Mouse (Mus musculus): Measurements from ENCODE around the gene Mitf.

DNA sequence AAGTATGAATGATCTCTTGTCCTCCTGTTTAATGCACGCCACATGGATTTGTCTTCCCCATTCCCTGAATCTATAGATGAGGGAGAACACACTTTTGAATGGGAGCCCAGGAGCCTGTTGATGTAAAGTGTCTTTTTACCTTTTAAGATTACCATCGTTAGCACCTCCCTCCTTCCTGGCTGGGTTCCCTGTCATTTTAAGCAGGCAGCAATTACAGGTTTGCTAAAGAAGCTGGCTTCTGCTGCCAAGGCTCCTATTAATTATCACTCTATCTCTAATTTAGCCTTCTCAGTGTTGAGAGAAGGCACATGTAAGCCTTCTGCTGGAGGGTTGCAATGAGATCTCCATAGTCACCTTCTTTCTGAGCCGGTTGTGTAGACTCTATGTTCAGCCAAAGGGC lies 21.2 kb downstream of the Mitf start:
- TF ChIP-seq CTCF (IDR thresholded peaks at IDR 0.05; ENCODE audit: borderline replicate concordance, insufficient read depth, low read depth, low read length) = no peak
- TF ChIP-seq POLR2A (IDR thresholded peaks at IDR 0.05; ENCODE audit: borderline replicate concordance, insufficient read depth, low read length) = no peak

Data from cerebellum, adult 2 months (tissue).